Mouse (Mus musculus) left cerebral cortex, postnatal 36 days (tissue): Measurements from ENCODE around the gene 1700015G11Rik. TPM values are rescaled to one million over a fixed set of nuclear protein-coding genes. Genes with fewer than 3 reads are reported as not detected.
A peak's percentile ranks its signal among the peaks of the same experiment; 100 is the strongest.

ENCODE experiments used
- DNase-seq, 2 experiments: peaks; one replicate each; pipeline ENCODE4 v3.0.0; 2021 to 2022; ENCODE audit warnings: low spot score in 2 of 2, mixed read lengths in 1 of 2
- intact Hi-C: fragments of 180-260 bp; cut with DNase I; formaldehyde crosslinking; loops from one replicate; pipeline ENCODE4 v1.15.1; 2025
- total RNA-seq, 2 experiments: library from RNA; stranded (reverse); gene quantifications; 2 replicates each; pipeline ENCODE4 v1.2.3; 2021

The 1700015G11Rik gene
- total RNA-seq: not detected

DNA sequence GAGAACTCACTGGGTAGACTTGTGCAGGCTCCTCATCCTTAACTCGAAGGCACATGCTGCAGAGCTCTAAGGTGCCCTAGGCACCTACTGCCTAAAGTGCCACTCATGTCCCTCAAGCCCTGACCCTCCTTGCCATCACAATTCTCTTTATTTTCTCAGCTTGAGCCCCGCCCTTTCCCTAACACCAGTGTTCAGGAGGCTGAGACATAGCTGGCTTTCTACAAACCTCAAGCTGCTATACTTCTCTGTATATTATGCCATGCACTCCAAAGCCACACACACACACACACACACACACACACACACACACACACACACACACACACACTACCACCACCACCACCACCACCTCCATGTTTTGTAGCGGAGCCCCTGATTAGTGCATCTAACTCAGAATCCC lies at the start of gene 1700015G11Rik:
TSS of gene 1700015G11Rik (minus strand) at position 101 of the 400 bp plus-strand sequence.
- no peak for DNase-seq
- intact Hi-C loops: no loop called here

DNA sequence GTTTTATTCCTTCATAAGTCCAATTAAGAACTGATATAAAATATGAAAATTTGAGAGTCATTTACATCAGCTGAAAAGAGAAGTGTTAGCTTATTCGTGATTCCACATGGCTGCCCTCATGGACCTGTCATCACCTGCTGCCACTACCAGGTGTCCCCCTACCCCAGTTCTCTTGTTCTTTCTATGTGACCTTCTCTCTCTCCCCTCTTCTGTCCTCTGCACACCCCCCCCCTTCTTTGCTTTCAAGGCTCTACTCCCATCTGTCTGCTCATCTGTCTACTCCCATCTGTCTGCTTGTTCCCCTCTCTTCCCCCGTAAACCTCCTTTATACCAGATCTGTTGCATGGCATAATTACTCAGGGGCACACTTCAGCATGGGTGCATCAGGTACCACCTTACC lies 41.4 kb upstream of the 1700015G11Rik start:
- DNase-seq: no peak
- intact Hi-C loops: no loop called here

DNA sequence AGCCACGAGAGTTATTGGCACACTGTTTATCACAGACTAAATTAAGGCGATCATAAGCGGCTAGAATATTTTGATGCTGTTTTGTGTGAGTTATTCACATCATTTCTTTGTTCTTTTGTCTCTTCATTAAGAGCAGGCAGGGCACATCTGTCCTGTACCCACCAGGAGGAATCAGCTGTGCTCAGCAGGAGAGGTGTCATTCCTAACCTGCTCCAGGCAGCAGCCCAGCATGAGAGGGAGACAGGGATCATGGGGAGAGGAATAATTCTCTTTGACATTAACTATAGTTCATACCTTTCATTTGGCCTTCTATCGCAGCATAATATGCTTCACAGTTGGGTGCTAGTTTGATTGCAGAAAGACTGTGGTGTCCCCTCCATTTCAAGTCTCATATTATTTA lies 40.7 kb upstream of the 1700015G11Rik start:
- intact Hi-C loops: no loop called here
- DNase-seq: no peak

DNA sequence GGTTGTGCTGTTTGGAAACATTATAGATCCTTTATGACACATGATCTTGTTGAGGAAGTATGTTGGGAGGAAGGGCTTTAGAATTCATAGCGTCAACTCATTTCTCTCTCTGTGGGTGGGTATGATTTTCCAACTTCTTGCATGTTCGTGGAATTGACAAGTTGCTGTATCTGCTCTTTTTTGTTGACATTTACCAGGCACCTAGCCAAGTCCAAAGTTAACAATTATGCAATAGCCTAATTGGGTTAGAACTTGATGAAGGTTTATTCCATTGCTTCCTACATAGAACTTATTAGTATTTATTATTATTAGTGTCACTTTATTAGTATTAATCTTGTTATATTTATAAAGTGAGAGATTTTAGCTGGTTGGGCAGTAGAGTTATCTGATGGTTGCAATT lies 40.3 kb upstream of the 1700015G11Rik start:
- intact Hi-C loops: no loop called here
- DNase-seq: no peak

DNA sequence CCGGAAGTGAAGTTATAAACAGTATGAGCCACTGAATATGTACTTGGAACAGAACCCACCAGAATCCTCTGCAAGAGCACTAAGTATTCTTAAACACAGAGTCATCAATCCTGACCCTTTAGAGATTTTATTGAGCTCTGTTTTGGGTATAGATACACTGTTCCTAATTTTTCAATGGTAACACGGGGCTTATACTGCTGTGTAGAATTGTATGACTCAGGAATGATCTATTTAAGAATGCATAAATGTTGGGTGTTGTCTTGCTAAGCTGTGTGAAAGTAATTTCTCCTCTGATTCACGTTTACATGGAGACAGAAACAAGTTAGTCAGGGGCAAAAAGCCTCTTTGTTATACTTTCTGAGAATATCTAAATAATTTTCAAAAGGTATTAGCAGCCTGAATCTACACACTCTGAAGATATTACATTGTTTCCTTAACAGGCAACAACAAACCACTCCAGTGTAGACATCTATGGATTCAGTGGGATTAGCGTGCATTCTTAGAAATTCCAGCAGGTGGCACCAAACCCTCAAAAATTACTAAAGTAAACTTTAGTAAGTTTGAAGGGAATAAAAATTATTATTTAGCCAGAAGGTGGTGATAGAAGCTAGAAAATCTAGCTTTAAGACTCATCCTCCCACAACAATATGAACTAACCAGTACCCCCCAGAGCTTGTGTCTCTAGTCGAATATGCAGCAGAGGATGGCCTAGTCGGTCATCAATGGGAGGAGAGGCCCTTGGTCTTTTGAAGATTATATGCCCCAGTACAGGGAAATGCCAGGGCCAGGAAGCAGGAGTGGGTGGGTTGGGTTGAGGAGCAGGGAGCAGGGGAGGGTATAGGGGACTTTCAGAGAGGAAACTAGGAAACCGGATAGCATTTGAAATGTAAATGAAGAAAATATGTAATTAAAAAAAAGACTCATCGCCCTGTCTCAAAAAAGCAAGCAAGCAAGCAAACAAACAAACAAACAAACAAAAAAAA lies 22.4 kb upstream of the 1700015G11Rik start:
- intact Hi-C loops: no loop called here
- DNase-seq: peak; percentile 3 to 17

DNA sequence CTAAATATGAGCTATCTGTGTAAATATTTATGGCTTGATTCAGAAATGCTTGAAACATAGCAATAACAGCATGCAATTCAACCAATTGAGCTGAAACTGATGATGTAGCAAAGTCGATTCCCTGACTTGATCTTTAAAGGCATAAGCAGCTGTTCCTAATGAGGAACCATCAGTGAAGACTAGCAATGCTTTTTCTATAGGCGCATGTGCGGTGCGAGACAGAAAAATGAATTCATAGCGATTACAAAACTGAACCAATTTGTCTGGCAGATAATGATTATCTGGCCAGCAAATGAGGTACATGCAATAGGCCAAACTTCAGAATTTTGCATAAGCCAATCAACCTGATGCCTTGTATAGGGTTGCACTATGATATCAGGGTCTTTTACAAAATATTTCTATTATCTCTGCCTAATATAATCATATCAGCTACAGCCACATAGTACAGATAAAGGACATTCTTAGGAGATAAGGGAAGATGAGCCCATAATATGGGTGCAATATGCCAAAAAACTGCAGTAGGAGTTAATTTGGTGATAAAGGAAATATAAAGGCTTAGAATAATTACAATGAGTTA lies 8.6 kb upstream of the 1700015G11Rik start:
- intact Hi-C loops: no loop called here
- DNase-seq: no peak

DNA sequence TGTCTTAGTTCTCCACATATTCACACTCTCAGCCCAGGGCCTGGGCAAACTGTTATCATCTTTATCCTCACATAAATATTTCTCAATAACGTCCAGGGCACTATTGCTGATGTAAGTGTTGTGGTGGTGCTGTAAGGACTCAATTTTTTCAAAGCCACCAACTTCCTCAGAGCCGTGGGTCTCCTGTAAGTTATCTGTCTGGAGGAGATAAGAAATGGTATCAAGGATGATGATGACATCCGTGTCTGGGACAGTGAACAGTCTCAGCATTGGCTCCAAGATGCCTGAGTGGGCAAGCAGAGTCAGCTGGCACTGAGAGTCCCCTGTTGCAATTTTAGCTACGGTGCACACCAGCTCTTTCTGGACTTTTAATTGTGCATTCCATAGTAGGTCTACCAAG lies 6.5 kb upstream of the 1700015G11Rik start:
- intact Hi-C loops: no loop called here
- no peak for DNase-seq

DNA sequence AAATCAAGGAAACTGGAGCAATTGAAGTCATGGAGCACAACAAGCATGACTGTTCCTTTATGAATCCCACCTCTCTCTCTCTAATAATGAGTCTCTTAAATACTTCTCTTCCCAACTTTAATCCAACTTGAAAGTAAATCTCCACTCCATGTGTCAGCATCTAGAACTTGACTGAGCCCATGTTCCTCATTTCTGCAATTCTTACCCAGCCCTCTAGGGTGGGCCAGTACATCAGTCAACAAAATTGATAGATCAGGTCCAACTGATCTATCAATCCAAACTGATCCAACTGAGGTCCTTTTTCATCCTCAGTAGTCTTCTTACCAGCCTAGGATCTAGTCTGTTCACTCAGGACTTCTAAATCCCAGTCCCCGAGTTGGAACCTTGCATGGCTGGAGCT lies 348 bp downstream of the 1700015G11Rik start:
- DNase-seq: no peak
- intact Hi-C loops: no loop called here

DNA sequence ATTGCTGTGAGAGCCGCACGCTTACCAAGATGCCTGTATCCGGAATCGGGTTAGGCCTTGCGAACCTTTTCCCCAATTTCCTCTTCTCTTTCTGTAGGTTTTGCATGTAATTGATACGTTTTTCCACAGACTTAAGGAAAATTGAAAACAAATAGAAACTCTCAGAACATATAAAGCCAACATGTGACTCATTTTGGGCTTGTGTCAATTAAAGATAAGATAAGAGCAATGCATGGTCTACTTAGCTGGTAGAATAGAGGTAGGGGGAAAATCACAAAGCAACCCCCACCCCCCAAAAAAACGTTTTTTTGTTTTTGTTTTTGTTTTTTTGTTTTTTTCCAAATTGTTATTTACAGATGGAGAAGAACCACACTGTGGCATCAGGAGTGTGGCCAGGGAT lies 2.1 kb downstream of the 1700015G11Rik start:
- DNase-seq: no peak
- intact Hi-C loops: no loop called here

DNA sequence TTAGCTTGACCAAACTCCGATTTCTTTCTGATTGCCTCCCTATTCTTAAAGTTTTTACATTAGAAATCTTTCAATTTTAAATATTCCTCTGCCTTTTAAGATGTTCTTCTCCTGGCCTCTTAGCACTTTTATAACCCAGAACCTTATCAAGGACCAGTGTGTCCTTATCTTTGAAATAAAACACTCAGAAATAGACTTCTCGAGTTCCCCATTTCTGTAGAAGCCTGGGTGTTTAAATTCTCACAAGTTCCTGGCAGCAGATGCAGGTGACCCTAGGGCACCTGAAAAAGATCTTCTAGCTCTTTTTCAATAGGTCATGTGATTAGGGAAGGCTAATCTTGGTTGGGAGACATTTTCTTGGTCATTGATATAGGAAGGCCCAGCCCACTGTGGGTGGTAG lies 8.4 kb downstream of the 1700015G11Rik start:
- DNase-seq: no peak
- intact Hi-C loops: no loop called here

DNA sequence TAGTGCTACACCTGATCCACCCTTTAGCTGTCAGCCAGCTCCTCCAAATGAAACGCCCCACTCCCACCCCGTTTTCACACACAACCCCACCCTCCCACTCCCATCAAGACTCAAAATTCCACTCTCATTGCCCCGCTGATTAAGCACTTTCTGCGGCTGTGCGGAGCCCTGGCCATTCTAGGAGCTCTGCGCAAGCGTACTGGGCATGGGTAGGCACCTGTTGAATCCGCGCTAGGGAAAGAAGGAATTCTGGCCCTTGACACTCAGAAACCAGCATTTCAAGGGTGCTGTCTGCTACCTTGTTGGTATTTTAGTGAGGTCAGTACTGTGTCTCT lies 9.3 kb downstream of the 1700015G11Rik start:
- no peak for DNase-seq
- intact Hi-C loops: no loop called here

DNA sequence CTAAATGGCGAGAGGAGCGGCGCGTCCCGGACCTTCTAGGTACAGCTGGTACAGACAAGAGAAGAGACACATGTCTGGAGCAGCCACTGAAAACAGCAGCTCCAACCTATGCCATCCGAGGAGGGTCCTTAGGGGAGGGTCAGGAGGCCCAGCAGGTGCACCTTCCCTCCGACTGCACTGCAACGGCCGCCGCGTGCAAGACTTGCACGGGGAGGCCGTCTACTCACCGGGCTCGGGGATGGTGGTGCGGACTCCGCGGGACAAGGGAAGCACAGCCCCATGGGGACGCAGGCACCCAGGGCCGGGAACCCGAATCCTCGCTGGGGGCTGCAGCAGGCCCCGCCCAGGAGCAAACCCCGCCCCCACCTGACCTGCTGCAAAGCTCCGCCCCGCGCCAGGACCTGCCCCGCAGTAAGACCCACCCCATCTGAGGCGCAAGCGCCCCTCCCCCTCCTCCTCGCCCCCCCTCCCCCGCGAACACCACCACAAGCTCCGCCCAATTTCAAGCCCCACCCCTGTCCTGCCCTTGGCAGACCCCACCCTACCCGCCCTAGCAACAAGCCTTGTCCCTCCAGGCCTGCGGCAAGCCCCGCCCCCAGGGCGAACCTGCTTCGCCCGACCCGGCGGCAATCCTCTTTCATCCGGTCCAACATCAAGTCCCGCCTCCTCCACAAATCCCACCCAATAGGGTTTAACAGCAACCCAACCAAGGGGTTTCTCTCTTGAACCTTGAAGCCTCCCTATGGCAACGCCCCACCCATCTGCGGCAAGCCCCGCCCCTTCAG lies 9.8 kb downstream of the 1700015G11Rik start, which contains the start of gene Svip:
TSS of gene Svip (minus strand) at position 508 of the 785 bp plus-strand sequence.
- intact Hi-C loops: no loop called here

DNA sequence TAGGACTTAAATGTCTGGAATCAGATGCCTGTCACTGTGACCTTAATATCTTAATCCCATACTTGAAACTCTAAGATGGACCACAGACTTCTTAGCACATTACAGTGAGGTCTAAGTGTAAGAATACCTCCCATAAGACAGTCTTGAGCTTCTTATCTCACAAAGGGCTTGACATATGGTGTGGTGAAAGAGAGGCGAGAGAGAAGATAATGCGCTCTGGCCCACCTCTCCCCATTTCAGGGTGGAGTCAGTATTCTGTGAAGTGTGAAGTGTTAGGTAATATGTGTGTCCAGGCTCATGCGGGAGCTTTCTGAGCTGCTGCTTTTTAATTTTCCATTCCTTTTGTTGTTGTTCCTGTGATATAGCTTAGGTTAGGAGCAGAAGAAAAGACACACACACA lies 24.5 kb downstream of the 1700015G11Rik start:
- intact Hi-C loops: no loop called here
- no peak for DNase-seq

More for the DNA sequence above, 9.8 kb downstream of the 1700015G11Rik start, which contains the start of gene Svip:
- DNase-seq: peak; percentile 89 to 90

DNA sequence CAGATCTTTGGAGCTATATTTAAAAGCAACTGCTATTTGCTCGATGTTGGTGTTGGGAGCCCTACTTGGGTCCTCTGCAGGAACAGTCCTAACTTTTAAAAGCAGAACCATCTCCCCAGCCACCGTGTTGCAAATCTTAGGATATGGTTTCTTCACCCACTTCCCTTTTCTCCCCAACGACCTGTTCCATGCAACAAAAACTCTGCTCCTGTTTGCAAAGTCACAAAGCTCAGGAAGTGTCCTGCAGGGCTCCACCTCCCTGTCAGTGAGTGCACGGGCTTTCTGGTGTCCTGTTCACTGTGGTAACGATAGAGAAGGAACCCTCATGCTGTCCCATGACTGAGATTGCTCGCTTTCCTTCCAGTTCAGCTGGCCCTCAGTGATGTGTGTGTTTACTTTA lies 28.6 kb downstream of the 1700015G11Rik start:
- DNase-seq: no peak
- intact Hi-C loops: no loop called here

DNA sequence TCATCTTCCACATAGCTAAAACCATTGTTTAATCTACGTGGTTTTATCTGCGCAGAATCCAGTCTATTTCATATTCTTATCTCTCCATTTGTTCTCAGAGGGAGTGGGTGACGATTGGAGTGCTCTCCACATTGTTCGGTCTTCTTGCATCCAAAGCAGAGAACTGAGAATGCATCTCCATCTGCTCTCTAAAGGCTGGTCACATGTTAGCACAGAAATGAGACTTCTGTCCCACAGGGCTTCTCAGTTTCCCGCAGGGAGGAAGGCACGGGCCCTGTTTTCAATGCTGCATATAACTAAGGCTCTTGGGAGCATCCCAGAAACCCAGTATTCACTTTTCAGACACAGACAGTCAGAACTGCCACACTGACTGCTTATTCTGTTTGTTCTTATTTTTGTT lies 29.8 kb downstream of the 1700015G11Rik start:
- intact Hi-C loops: no loop called here

DNA sequence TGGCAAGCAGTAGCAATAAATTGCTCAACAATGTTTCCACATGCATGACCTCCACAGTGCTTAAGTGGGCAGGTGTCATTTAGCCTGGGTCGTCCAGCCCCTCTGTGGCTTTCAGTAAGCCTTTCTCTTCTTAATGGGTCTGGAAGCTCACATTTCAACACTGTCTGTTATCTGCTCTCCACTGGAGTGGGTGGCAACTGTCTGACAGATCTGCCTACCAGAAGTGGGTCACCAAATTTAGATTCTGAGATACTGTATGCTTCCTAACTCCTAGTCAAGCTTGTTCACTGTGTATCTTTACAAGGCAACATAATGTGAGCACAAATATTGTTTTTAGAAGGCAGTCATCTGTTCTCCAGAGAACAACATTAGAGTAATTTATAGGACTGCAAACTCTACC lies 33.2 kb downstream of the 1700015G11Rik start:
- DNase-seq: no peak
- intact Hi-C loops: no loop called here

More for the DNA sequence above, 29.8 kb downstream of the 1700015G11Rik start:
- no peak for DNase-seq

DNA sequence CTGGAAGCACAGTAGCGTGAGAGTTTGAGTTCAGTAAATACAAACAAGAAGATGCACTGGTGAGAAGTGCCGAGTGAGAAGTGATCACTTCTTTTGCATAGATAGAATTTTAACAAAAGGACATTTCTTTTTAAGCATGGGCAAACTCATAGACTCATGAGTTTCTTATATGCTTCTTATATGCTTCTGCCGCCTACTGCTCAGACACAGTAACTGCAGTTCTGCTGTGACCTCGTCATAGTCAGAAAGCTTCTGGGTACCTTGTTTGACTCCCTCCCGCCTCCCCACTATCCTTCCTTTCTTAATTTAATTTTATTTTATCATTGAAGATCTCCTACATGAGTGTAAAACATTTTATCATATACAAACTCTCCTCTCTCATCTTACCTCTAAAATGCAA lies 36.3 kb downstream of the 1700015G11Rik start:
- no peak for DNase-seq
- intact Hi-C loops: loop anchor here (10.0 kb wide), 1 partner anchor 114 kb away; the partner anchor contains the start of genes Fancf and Gas2

DNA sequence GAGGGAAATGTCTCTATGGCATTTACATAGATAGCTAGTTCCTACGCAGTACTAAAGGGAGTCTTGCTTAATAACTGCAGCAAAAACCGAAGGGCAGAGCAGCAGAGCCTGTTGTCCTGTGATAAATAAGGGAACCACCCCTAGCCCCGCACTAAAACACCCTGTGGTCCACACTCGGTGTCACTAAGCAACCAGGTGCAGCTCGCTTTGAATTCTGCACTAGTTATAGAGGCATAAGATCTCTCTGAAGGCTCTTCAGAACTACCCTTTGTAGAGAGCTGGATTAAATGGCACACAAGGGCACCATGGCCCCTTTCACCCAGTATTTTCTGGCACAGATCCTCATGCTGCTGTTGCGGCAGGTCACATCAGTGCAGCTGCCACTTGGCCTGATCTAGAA lies 40.3 kb downstream of the 1700015G11Rik start:
- DNase-seq: no peak
- intact Hi-C loops: loop anchor here (10.0 kb wide), 1 partner anchor 110 kb away; the partner anchor contains the start of genes Fancf and Gas2

DNA sequence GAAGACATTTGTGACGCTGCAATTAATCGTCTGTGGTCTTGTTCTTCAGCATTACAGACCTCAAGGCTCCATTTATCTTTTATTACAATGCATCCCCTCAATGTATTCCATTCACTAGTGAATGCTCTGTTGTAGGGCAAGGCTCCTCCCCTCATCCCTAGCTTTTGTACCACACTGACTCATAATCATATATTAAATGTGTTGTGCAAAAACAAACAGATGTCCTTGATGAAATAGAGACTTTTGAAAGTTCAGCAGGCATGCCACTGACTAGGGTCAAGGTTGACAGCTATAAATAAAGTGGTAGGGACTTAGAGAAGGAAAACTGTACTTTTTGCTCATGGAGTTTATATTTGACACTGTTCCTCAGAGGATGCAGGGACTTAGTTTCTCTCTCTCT lies 42.0 kb downstream of the 1700015G11Rik start:
- intact Hi-C loops: loop anchor here (5.0 to 10.0 kb wide), 3 partner anchors 109 to 466 kb away; partner anchors contain the start of genes Fancf, Gas2 and Slc17a6

DNA sequence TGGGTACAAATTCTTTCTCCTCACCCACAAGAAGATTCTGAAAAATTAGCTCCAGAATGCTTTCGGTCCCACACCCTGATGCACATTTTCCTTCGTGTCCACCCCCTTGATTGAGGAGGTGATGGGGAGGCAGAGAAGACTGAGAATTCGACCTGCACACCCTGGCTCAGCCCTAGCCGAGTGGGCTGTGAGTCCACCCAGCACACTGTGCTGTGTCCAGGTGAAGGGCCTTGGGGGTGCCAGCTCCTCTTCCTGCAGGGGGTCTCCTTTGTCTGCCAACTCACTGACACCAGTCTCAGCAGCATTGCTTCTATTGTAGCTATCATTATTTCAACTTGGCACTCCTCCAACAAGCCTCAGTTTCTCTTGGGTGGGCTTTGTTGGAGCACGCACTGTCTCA lies 42.4 kb downstream of the 1700015G11Rik start:
- DNase-seq: no peak
- intact Hi-C loops: loop anchor here (5.0 to 10.0 kb wide), 3 partner anchors 108 to 466 kb away; partner anchors contain the start of genes Fancf, Gas2 and Slc17a6

More for the DNA sequence above, 42.0 kb downstream of the 1700015G11Rik start:
- no peak for DNase-seq
